Mouse (Mus musculus) lung, adult 2 months (tissue): ENCODE data around the gene M6pr.

ENCODE experiments used
- CTCF ChIP-seq: fragments of 200-500 bp; IDR thresholded peaks from 2 replicates; pipeline ENCODE4 v1.5.1; 2011; ENCODE audit warnings: mild to moderate bottlenecking, low read length, control low read depth; ENCODE audit not compliant: insufficient read depth
- POLR2A ChIP-seq: fragments of 200-500 bp; IDR thresholded peaks from 2 replicates; pipeline ENCODE4 v1.6.1; 2011; ENCODE audit warnings: low read depth, mild to moderate bottlenecking, control low read depth, low read length, borderline replicate concordance; ENCODE audit errors: extremely low read depth

- TF ChIP-seq POLR2A (no peak), CTCF (no peak)
Measured at GRCm38 (mm10) chr6:122296918-122297278, 11.6 kb upstream of the M6pr start.
